Mouse (Mus musculus) neural tube, embryonic 11.5 days (tissue): ENCODE measurements at regions not wholly inside any gene's neighbourhood (a gene's known extent, or its start where the extent isn't known, plus 50 kb on each side); places are given as distances from the start of the nearest gene placed in this dataset.

ENCODE experiments used
- ATAC-seq: fragments of 200-750 bp; cut with Nextera tagmentation; 2 replicates; pipeline ENCODE4 v1.8.0; 2017; ENCODE audit warnings: moderate number of reproducible peaks, mild to moderate bottlenecking, moderate TSS enrichment, moderate library complexity; ENCODE audit not compliant: insufficient read depth, low FRiP score, low TSS enrichment
- DNase-seq: peaks from one replicate; pipeline ENCODE4 v3.0.0-alpha.2; 2015; ENCODE audit warnings: low spot score
- H3K27ac ChIP-seq: fragments of 300-500 bp; sonication (generic); 2 replicates; pipeline ENCODE4 v1.5.1; 2014; ENCODE audit warnings: low read depth, mild to moderate bottlenecking, low read length
- H3K27me3 ChIP-seq: fragments of 300-500 bp; sonication (generic); 2 replicates; pipeline ENCODE4 v1.6.1; 2014; ENCODE audit warnings: mild to moderate bottlenecking, low read length, mixed read lengths; ENCODE audit not compliant: control insufficient read depth, insufficient read depth
- H3K36me3 ChIP-seq: fragments of 300-500 bp; sonication (generic); 2 replicates; pipeline ENCODE4 v1.6.1; 2014; ENCODE audit warnings: mild to moderate bottlenecking, low read length, moderate library complexity, mixed read lengths; ENCODE audit not compliant: control insufficient read depth, insufficient read depth
- H3K4me1 ChIP-seq: fragments of 300-500 bp; sonication (generic); 2 replicates; pipeline ENCODE4 v1.6.1; 2014; ENCODE audit warnings: low read length, mixed read lengths; ENCODE audit not compliant: control insufficient read depth, insufficient read depth
- H3K4me2 ChIP-seq: fragments of 300-500 bp; sonication (generic); 2 replicates; pipeline ENCODE4 v1.6.1; 2014; ENCODE audit warnings: low read depth, mild to moderate bottlenecking, moderate library complexity
- H3K4me3 ChIP-seq: fragments of 300-500 bp; sonication (generic); 2 replicates; pipeline ENCODE4 v1.5.1; 2014; ENCODE audit warnings: low read depth, low read length
- H3K9ac ChIP-seq: fragments of 300-500 bp; sonication (generic); 2 replicates; pipeline ENCODE4 v1.6.1; 2014; ENCODE audit warnings: mild to moderate bottlenecking, low read length
- H3K9me3 ChIP-seq: fragments of 300-500 bp; sonication (generic); 2 replicates; pipeline ENCODE4 v1.6.1; 2016; ENCODE audit warnings: low read length; ENCODE audit not compliant: control insufficient read depth
- WGBS: fragments of 180-500 bp; shearing (Covaris S2); extraction: QIAGEN DNeasy Blood & Tissue Kit; methylation state at CpG from one replicate; pipeline ENCODE4 v1.1.7; 2014; 5-methylcytosine and 5-hydroxymethylcytosine counted together

DNA sequence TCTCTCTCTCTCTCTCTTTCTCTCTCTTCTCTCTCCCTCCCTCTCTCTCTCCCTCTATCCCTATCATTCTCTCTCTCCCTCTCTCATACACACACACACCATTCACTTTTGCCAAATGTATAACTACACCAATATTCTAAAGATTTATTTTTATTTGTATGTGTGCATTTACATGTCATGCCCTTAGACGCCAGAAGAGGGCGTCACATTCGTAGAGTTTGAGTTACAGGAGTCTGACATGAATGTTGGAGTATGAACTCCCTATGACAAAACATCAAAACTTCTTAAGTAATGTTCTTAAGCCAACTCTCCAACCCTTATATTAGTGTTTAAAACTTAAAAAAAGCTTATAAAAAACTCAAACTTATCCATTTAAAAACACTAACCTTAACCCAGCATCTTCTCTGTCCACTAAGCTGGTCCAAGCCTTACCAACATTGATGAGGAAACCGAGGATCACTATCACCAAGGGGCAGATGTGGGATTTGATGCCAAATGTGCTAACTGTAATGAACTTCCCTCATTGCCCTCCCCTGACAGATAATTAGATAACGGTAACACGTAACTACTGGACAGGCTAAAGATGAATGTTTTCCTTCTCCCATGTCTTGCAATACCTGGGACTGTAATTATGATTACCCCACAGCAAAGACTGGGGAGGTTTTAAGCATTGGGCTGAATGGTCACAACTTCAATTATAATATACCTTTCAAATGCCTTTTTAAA lies 176.7 kb downstream of the Tm2d1 start:
- 57% methylated on average over 6 of the region's 6 CpGs for WGBS
- no peak overlapping the region for H3K4me3 ChIP-seq

DNA sequence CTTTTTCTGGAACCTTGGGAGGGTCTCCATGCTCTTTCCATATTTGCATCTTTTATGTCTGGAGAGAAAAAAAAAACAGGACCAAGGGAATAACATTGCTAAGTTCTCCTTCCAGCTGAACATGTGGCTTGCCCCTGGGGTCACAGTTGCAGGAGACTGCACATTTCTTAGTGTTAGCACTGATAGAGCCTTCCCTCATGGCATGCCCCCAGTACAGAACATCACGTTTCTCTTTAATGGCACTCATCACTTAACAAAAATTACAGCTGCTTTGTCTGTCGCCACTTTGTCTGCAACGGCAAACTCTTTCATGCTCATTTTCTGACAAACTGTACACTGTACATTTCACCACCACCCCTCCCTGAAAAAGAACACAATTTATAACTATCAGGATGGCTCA lies 180.0 kb downstream of the Tm2d1 start:
- Histone ChIP-seq H3K27me3 (no peaks in the 10 kb centered on the region), H3K4me1 (no peaks in the 10 kb centered on the region), H3K36me3 (no peaks in the 10 kb centered on the region), H3K4me3 (no peak overlapping the region), H3K4me2 (no peak overlapping the region), H3K9ac (no peak overlapping the region), H3K9me3 (no peaks in the 10 kb centered on the region), H3K27ac (no peak overlapping the region)
- DNase-seq (no peak), ATAC-seq (no peak)
- WGBS, result 87% methylated on average over 3 of the region's 3 CpGs

More for the DNA sequence above, 176.7 kb downstream of the Tm2d1 start:
- Histone ChIP-seq H3K9ac (no peak overlapping the region), H3K27me3 (no peaks in the 10 kb centered on the region), H3K4me1 (no peaks in the 10 kb centered on the region), H3K4me2 (no peak overlapping the region), H3K9me3 (no peaks in the 10 kb centered on the region), H3K36me3 (no peaks in the 10 kb centered on the region), H3K27ac (no peak overlapping the region)
- ATAC-seq (no peak), DNase-seq (no peak)

DNA sequence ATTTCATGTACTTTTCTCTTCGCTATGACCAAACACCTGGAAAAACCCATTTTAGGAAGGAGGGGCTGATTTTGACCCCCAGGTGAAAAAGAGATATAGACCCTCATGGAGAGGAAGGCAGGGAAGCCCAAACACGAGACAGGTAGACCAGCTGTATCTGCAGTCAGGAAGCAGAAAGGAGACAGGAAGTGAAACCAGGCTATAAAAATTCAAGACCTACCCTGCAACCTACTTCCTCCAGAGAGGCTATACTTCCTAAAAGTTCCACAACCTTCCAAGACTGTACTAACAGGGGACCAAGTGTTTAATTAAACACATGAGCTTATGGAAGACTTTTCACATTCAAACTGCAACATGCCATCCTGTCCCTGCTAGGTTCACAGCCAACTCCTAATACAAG lies 180.9 kb downstream of the Tm2d1 start:
- Histone ChIP-seq H3K4me2 (no peak overlapping the region), H3K27ac (no peak overlapping the region), H3K9me3 (no peaks in the 10 kb centered on the region), H3K27me3 (no peaks in the 10 kb centered on the region), H3K9ac (no peak overlapping the region), H3K4me1 (no peaks in the 10 kb centered on the region), H3K36me3 (no peaks in the 10 kb centered on the region), H3K4me3 (no peak overlapping the region)
- ATAC-seq (no peak), DNase-seq (no peak)
- WGBS, result 89% methylated on average over 2 of the region's 2 CpGs

DNA sequence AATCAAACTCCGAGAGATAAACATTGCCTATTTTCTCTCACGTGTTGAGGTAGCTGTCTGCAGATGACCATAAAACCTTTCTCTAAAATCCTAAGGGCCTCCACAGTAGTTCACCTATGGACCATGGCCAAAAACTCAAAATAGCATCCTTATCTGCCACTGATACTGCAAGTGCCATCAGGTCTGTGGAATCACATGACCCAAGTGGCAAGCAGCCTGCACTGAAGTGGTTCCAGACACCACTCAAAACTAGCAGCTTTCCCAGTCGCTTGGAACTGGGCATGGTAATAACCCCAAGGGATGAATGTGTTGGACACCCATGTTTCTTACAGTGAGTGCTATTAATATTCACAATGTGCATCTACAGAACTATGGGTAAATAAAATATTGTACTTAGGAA lies 182.0 kb downstream of the Tm2d1 start:
- Histone ChIP-seq H3K9me3 (no peaks in the 10 kb centered on the region), H3K27ac (no peak overlapping the region), H3K4me3 (no peak overlapping the region), H3K36me3 (no peaks in the 10 kb centered on the region), H3K27me3 (no peaks in the 10 kb centered on the region), H3K4me2 (no peak overlapping the region), H3K9ac (no peak overlapping the region), H3K4me1 (no peaks in the 10 kb centered on the region)
- ATAC-seq (no peak), DNase-seq (no peak)
- WGBS, result 90% methylated on average over 3 of the region's 3 CpGs

DNA sequence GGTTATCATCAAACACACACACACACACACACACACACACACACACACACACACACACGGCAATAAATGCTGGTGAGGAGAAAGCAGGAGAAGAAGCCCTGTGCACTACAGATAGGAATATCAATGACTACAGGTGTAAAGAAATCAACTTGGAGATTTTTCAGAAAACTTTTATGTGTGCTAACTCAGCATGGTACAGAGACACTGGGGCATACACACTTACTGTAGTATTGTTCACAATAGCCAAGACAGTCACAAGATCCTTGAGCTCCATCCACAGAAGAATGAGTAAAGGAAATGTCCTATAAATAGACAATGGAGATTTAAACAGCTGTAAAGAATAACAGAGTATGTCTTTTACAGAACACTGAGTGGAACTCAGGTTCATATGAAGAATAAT lies 182.4 kb downstream of the Tm2d1 start:
- no peak overlapping the region for H3K4me2 ChIP-seq
- H3K9me3 ChIP-seq, result no peaks in the 10 kb centered on the region
- DNase-seq (no peak), ATAC-seq (no peak)
- H3K4me3 ChIP-seq, result no peak overlapping the region
- H3K27me3 ChIP-seq, result no peaks in the 10 kb centered on the region
- no peak overlapping the region for H3K9ac ChIP-seq
- no peak overlapping the region for H3K27ac ChIP-seq
- H3K36me3 ChIP-seq, result no peaks in the 10 kb centered on the region
- no peaks in the 10 kb centered on the region for H3K4me1 ChIP-seq
- WGBS, result 69% methylated on average over 1 of the region's 1 CpGs

DNA sequence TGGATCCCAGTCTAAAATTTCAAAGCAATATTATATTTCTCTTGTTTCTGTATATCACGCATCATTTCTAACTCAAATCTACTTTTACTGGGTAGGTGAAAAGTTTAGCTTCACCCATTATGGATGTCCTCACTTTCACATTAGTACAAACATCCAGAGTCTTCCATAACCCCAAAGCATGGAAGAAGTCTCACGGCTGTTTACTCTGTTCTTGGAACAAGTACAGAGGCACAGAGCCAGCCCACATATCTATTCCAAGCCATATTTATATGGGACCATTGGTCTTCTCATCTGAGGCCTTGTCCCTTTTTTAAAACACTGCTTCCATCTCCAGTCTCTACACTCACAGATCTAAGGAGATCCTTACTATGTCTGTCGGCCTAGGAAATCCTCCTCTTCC lies 192.8 kb downstream of the Tm2d1 start:
- Histone ChIP-seq H3K27ac (no peak overlapping the region), H3K27me3 (no peaks in the 10 kb centered on the region), H3K9me3 (no peaks in the 10 kb centered on the region), H3K36me3 (no peaks in the 10 kb centered on the region), H3K4me3 (no peak overlapping the region), H3K9ac (no peak overlapping the region), H3K4me2 (no peak overlapping the region), H3K4me1 (no peaks in the 10 kb centered on the region)
- no peak for ATAC-seq
- WGBS, result 94% methylated on average over 3 of the region's 3 CpGs
- DNase-seq, result no peak

DNA sequence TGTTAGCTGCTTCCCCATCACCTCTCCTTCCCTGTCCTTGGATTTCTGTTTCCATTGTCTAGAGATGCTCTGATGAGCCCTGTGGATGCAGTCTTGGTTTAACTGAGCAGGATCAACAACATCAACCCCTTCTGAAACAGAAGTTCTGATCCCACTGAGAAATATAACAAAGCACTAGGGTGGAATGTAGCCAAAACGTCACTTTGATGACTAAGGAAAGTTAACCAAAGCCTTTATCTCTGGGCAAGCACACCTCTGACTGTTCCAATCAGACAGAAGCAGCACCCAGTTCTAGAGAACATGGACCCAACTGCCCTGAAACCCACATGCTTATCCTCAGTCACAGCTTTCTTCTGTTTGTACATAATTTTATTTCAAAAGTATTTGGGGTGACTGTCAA lies 193.2 kb downstream of the Tm2d1 start:
- Histone ChIP-seq H3K4me1 (no peaks in the 10 kb centered on the region), H3K9ac (no peak overlapping the region), H3K27ac (no peak overlapping the region), H3K27me3 (no peaks in the 10 kb centered on the region), H3K4me2 (no peak overlapping the region), H3K9me3 (no peaks in the 10 kb centered on the region), H3K36me3 (no peaks in the 10 kb centered on the region), H3K4me3 (no peak overlapping the region)
- no peak for ATAC-seq
- 65% methylated on average over 1 of the region's 1 CpGs for WGBS
- no peak for DNase-seq

DNA sequence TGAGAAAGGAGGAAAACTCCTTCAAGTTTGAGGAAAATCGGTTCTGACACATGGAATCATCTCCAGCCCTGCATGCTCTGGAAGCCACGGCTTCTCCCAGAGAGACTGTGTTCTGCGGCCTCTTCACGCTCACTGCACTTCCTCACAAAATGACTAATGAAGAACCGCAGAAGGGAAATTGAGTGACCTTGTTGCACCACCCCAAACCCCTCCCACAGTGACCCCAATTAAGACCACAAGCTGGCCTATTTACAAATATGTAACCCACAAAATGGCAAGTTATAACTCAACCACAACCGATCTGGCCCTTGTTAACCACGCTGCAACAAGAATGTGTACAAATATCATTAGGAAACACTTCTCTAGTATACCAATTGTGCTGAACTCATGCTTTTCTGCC lies 194.2 kb downstream of the Tm2d1 start:
- H3K36me3 ChIP-seq, result no peaks in the 10 kb centered on the region
- H3K9me3 ChIP-seq, result no peaks in the 10 kb centered on the region
- ATAC-seq (no peak), DNase-seq (no peak)
- no peak overlapping the region for H3K9ac ChIP-seq
- no peaks in the 10 kb centered on the region for H3K27me3 ChIP-seq
- WGBS, result 87% methylated on average over 7 of the region's 7 CpGs
- no peak overlapping the region for H3K4me2 ChIP-seq
- no peak overlapping the region for H3K4me3 ChIP-seq
- no peak overlapping the region for H3K27ac ChIP-seq
- no peaks in the 10 kb centered on the region for H3K4me1 ChIP-seq

DNA sequence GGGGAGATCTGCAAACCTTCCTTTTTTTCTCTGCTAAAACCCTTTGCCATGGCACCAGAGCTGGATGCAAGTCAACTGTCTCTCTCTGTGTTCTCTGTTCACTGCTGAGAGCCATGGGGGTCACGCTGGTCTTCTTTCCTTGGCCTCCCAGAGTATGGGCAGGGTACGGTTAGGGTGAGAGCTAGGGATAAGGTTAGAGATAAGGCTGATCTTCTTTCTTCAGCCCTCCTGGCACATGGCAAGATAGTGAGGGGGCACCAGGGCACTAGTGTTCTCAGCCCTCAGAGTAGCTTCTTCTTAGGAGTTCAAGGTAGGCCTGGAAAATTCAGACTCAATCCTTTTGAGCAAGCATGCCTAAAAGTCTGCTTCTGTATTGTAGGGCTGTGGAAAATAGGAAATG lies 196.1 kb downstream of the Tm2d1 start:
- H3K27ac ChIP-seq, result no peak overlapping the region

More for the DNA sequence above, 196.1 kb downstream of the Tm2d1 start:
- ATAC-seq, result no peak
- Histone ChIP-seq H3K36me3 (no peaks in the 10 kb centered on the region), H3K9ac (no peak overlapping the region), H3K4me2 (no peak overlapping the region), H3K4me3 (no peak overlapping the region), H3K4me1 (no peaks in the 10 kb centered on the region), H3K27me3 (no peaks in the 10 kb centered on the region), H3K9me3 (no peaks in the 10 kb centered on the region)
- 98% methylated on average over 2 of the region's 2 CpGs for WGBS
- DNase-seq, result no peak
